Mouse (Mus musculus): Measurements from ENCODE around the gene Wars2. TPM values are rescaled to one million over a fixed set of nuclear protein-coding genes. Genes with fewer than 3 reads are reported as not detected.

Wars2 gene
- total RNA-seq, 2 experiments from 2014 or later = 7.8 to 7.9 TPM

DNA sequence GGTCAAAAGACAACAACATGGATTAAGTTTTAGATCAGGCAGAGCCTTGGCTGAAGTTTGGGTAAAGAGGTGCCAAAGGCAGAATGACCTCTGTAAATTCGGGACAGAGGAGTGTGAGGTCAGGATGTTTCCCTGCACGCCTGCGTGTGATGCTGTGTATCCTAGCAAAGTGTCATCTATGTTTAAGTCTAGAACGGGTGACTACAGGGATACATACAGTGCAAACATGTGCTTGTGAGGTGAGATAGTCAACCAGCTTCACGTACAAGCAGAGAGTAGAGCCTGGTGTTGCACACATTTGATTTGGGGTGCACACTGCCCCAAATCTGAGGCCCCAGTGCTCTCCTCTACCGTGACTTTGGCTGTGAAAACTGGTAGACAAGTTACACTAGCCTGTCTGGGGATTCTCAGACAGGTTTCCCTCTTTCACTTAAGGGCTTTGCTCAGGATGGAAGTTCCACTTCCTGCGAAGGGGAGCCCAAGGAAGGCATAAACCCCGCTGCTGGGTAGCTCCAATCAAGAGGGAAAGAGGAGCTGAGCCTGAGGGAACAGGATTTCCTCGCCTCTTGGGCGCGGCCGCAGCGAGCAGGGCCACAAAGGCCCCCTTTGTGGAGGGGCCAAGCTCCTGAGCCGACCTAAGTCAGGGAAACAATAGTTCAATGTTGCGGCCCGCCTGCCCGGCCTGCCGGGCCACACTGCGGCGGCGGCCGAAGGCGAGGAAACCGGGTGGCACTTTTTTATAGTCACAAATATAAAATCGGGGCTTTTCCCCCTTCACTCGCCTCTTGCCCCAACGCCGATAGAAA is 107.3 kb downstream of the Wars2 start:
- DNase-seq (ENCODE audit: low spot score in 2 of 2) = no peak

- DNase-seq (ENCODE audit: low spot score in 2 of 2) = no peak
These were observed 108.1 kb downstream of the Wars2 start for GRCm38 (mm10) chr3:99248831-99249550.

DNA sequence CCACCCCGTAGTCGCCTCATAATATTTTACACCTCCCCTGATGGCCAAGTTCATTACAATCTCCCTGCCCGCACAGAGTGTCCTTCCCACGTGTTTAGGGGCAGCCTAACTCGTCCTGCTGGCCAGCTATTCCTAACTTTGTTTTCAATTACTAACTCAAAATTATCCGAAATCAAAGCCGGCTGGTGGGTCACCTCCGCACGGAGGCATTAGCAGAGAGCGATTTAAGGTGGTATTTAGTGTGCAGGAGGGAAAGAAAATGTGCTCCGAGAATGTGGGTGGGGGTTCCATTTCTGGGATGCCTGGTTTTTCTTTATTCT is 108.6 kb downstream of the Wars2 start:
- no peak for DNase-seq (ENCODE audit: low spot score in 2 of 2)

- no peak for DNase-seq (ENCODE audit: low spot score in 2 of 2)
These were observed 109.0 kb downstream of the Wars2 start for GRCm38 (mm10) chr3:99249906-99250305.

GRCm38 (mm10) chr3:99251271-99252165 is 110.7 kb downstream of the Wars2 start:
- DNase-seq (ENCODE audit: low spot score in 2 of 2) = no peak

GRCm38 (mm10) chr3:99252461-99253091 is 111.7 kb downstream of the Wars2 start:
- DNase-seq (ENCODE audit: low spot score in 2 of 2) = no peak

GRCm38 (mm10) chr3:99253092-99253488 is 112.2 kb downstream of the Wars2 start:
- no peak for DNase-seq (ENCODE audit: low spot score in 2 of 2)

DNA sequence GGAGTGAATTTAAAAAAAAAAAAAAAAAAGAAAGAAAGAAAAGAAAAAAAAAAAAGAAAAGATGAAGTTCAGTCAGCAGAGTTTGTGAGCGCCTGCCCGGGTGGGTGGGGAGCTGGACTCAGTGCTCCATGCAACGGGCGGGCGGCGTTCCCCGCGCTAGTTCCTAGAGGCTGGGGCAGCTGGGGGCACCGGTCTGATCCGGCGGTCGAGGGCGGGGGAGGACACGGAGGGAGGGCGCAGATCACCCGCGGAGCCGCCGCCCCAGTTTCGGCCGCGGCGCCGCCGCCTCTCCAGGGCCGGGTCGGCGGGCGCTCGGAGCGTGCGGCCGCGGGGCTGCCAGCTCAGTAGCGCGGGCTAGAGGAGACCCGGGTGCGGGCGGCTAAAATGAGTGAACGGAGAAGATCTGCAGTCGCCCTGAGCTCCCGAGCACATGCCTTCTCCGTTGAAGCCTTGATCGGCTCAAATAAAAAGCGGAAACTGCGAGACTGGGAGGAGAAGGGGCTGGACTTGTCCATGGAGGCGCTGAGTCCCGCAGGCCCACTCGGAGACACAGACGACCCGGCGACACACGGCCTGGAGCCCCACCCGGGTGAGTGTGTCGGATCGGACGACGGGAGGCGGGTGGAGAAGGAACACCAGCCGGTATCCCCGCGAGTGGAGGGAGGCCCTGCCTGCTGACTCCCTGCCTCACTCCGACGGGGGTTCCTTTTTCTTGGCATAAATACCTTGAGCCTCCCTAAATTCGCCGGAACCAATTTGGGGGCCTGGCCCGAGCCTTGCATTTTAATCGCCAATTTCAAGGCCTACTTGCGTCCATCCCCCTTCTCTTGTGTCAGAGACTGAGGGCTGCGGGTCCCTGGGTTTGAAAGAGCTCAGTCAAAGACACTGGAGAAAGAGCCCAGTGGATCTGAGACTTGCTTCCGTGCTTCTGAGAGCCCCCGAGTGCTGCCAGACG is 112.9 kb downstream of the Wars2 start:
- DNase-seq (ENCODE audit: low spot score in 2 of 2) = no peak

DNA sequence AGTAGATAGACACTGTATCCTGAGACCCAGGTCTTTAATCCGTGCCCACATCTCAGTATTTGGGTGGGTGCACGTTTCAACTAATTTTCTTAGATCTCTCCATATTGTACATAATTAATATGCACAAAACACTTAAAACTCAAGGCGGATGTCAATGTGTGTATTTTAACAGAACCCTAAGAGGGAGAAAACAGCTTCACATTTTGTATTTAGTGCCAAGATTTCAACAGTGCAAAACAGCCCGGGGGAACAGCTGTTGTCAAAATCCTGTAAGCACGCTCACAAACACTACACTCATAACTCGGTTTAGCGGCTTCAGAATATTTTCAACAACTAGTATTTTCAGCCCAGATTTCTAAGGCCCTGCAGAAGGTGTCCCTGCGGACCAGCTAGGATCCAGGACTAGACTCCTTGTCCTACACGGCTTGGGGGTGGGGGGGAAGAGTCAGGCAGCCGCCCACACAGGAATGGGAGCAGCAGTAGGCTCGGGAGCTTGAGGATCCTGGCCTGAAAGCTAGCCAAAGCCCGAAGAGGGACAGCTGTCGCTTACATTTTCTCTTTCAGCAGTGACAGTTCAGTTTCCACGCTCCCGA is 113.8 kb downstream of the Wars2 start:
- no peak for DNase-seq (ENCODE audit: low spot score in 2 of 2)

DNA sequence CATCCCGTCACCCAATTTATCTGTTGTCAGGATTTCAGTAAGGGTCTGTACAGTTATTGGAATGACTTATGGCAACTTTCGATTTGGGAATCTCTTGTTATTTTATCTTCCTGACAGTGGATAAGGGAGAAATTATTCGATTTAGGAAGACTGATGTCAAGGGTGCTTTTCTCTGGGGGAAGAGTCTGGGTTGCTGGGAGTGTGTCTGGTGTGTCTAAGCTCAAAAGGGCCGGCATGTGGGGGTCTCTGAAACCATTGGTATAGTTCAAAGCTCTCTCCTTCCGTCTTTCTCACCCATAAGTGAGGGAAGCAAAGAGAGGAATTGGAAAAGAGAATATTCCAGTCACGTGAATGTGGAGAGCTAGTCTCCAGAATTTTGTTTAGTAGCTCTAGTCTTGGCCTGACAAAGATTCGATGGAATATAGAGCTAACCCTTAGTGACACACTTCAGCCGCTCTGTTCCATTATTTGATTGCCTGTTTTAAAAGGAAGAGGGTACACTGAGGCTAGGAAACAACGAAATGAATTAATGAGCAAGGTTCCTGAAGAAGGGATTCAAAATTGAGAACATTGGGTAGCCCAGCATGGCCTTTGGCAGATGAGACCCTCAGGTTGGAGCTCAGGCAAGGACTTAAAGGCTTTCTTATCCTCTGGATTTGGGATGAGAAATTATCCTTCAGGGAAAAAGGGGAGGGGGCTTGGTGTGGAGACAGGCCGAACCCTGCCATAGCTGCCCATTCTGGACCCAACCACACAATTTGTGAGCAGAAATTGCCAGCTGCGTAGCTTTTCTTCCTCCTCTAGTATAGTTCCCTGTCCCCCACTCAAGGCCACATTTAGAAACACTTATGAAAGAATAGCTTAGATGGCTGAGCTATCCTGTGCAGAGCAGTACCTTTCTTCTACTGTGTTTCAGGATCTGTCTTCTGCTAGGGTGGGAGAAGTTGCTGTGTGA is 114.8 kb downstream of the Wars2 start:
- DNase-seq (ENCODE audit: low spot score in 2 of 2) = no peak

DNA sequence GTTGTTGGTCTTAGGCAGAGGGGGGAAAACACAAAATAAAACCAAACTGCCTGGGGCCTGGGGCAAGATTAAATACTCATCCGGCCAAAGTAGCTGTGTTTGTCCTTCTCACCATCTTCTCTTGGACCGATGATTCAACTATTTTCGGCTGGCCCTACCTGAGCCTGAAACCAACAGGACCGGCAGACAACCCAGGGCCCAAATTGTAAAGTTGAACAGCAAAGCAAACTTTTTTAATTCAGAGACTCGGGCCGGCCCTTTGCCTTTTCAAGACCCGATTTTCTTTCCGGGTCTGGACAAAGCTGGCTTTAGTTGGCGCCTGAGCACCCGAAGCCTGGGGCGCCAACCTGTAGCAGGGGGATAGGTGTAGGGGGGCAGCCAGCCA is 115.5 kb downstream of the Wars2 start:
- no peak for DNase-seq (ENCODE audit: low spot score in 2 of 2)

DNA sequence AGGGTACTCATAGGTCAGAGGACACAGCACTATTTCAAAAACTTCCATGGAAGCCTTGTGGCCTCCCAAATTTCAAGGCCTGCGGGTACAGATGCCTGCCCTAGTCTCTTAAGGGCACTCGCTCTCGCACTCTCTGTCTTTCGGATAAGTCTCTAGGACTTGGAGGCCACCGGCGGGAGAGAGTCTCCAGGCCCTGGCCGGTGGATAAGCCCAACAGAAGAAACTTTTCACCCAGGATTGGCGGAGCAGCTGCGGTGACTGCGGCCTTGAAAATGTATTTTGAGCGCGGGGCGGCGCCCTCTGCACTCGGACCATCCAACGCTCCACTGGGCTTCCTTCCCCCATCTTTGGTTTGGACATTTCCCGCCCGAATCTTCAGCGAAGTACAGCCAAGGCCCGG is 115.9 kb downstream of the Wars2 start:
- DNase-seq (ENCODE audit: low spot score in 2 of 2) = no peak

GRCm38 (mm10) chr3:99257586-99258577 is 117.0 kb downstream of the Wars2 start:
- no peak for DNase-seq (ENCODE audit: low spot score in 2 of 2)

DNA sequence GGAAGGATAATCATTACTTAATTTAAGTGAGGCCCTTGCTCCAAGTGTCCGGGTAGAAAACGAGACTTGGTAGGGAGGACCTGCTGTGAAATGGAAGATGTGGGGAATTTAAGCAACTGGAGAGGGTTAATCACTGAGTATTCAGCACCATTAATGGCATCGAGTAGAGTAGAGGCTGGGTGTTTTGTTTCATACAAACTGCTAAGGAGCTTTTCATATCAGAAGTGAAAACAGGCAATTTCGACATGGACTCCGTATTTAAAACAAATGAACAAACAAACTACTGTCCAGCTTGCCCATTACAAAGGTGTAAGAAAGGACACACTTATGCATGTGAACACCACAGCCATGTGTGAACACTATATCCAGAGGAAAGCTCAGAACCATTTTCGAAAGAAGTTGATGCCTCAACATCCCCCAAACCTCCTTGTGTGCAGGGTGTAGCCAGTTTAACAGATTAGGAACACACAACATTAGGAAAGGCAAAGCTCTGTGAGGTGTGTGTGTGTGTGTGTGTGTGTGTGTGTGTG is 118.9 kb downstream of the Wars2 start:
- no peak for DNase-seq (ENCODE audit: low spot score in 2 of 2)

- DNase-seq (ENCODE audit: low spot score in 2 of 2) = no peak
These were observed 119.5 kb downstream of the Wars2 start for GRCm38 (mm10) chr3:99260395-99260794.

DNA sequence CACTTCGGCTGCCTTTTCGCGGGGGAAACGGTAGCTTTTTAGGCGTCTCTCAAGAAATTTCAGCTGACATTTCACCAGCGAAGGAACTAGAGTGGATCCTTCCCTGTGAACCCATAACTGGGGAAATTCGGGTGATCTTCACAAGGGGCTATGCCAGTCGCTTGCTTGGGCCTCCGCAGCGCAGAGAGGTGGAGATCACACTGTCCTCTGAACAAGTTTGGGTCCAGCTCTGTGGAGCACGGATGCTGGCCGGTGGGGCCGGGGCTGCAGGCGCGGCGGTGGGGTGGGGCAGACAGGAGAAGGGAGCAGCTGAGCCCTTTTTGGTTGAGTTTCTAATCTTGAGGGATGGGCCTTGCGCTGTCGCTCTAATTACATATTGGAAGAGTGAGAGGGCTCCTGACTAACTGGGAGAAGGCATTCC is 120.5 kb downstream of the Wars2 start:
- no peak for DNase-seq (ENCODE audit: low spot score in 2 of 2)

DNA sequence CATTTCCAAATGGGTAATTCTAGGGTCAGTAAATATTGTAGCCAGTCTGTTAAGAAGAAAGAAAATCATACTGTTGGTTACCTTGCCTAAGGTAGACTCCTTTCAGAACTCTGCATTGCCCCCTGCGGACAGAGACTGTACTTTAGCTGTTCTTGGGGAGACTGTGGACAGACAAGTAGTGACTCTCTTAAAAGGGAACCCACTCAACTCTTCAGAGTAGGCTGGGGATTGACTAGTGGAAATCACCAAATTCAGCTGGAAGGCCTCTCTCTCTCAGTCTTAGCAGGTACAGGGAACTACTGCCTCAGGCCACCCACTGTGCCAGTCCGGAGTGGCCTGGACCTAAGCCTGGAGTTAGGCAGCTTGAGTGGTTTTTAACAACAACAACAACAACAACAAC is 121.1 kb downstream of the Wars2 start:
- DNase-seq (ENCODE audit: low spot score in 2 of 2) = no peak
